In genomic region chr17:35736280-35736960, GRCm38 (mm10) we compare ENCODE assay signal across 9 mouse cellular contexts. TPM values are rescaled to one million over a fixed set of nuclear protein-coding genes. Genes with fewer than 3 reads are reported as not detected.
DNase-seq lines count a peak whose midpoint lies in the region; ATAC-seq and TF ChIP-seq lines count a peak whose summit lies in the region.
"Had no signal": no experiment of that assay in that cellular context is flagged by ENCODE, and none has a peak within 500 bp of the region (broad histone marks: within the 10 kb centered on the region; RNA-seq: fewer than 3 reads in every experiment).

No protein-coding gene starts in this region.

- H3K4me3 ChIP-seq in hindbrain, postnatal 0 days (ENCODE audit: low read length): no peak overlapping the region
- H3K4me3 ChIP-seq in megakaryocyte, embryonic 14.5 days (replicated peaks): peak overlapping the region; percentile 44
- H3K4me3 ChIP-seq: erythroblast, embryonic 14.5 days had no signal

- no peaks in the 10 kb centered on the region for H3K9me3 ChIP-seq in hindbrain, postnatal 0 days (ENCODE audit: low read length)
- H3K9me3 ChIP-seq in megakaryocyte, embryonic 14.5 days: no peaks in the 10 kb centered on the region

- ATAC-seq in hindbrain, postnatal 0 days: 0 out of 2 replicates have a peak, but pooled peaks have one; percentile 21

- WGBS in hindbrain, postnatal 0 days: 38% methylated on average over 12 of the region's 12 CpGs

- peak; percentile 87 for TF ChIP-seq CTCF in hindbrain, postnatal 0 days (IDR thresholded peaks at IDR 0.05; ENCODE audit: low read depth)

- peak overlapping the region; percentile 41; the same call in 1 of the 2 replicates for H3K27ac ChIP-seq in hindbrain, postnatal 0 days

- no peaks in the 10 kb centered on the region for H3K27me3 ChIP-seq in hindbrain, postnatal 0 days (ENCODE audit: insufficient read depth, low read length)
- peaks cover 20% of the 10 kb centered on the region for H3K27me3 ChIP-seq in megakaryocyte, embryonic 14.5 days (replicated peaks)

- H3K4me2 ChIP-seq in hindbrain, postnatal 0 days (ENCODE audit: low read depth, low read length): no peak overlapping the region

- H3K4me1 ChIP-seq in hindbrain, postnatal 0 days (ENCODE audit: insufficient read depth, low read length): no peaks in the 10 kb centered on the region
- H3K4me1 ChIP-seq in megakaryocyte, embryonic 14.5 days: peaks cover 40% of the 10 kb centered on the region

- no peak overlapping the region for H3K9ac ChIP-seq in hindbrain, postnatal 0 days (replicated peaks; ENCODE audit: low read length)

- no peaks in the 10 kb centered on the region for H3K36me3 ChIP-seq in hindbrain, postnatal 0 days (ENCODE audit: insufficient read depth, low read length)
- H3K36me3 ChIP-seq in megakaryocyte, embryonic 14.5 days (replicated peaks; ENCODE audit: low read length): no peaks in the 10 kb centered on the region

- peak; percentile 75 to 78 for DNase-seq in adrenal gland, adult 18-20 months (ENCODE audit: low spot score in 2 of 2)
- DNase-seq in cerebellum, postnatal 25 days: peak; percentile 72 to 84
- peak; percentile 69 to 76 for DNase-seq in gastrocnemius, adult 8-10 months (ENCODE audit: low spot score in 2 of 2)
- DNase-seq in hindbrain, postnatal 0 days (ENCODE audit: low spot score): peak; percentile 78
- peak; percentile 22 to 78 for DNase-seq in left cerebral cortex, adult 9 months (ENCODE audit: low spot score in 2 of 2)
- DNase-seq in right cerebral cortex, postnatal 36 days (ENCODE audit: low spot score in 2 of 2): peak; percentile 45 to 60
- no peak for DNase-seq in MN1 (ENCODE audit: low spot score)

RNA-seq across cellular contexts. Expression of gene Ddr1, which starts 32.0 kb away (rescaled TPM):
- total RNA-seq in adrenal gland, adult 18-20 months (2021): 10 to 100 TPM; 33.5 to 44.1 TPM
- 10 to 100 TPM; 13.7 to 20.0 (median 15.9) TPM for total RNA-seq in gastrocnemius, adult 8-10 months (2022)
- total RNA-seq in hindbrain, postnatal 0 days (2014; rRNA removed): 108 and 139 TPM in 2 replicates
- polyA plus RNA-seq in hindbrain, postnatal 0 days (2015; fragmentation: Nextera tagmentation; extraction: Ambion mirVana): 63.3 and 66.3 TPM in 2 replicates
- not detected in 2 replicates for polyA plus RNA-seq in megakaryocyte, embryonic 14.5 days (2012; ENCODE audit: insufficient read depth, low replicate concordance)
- polyA plus RNA-seq: erythroblast, embryonic 14.5 days had no signal
